Mouse (Mus musculus) CH12.LX (cell line): Measurements from ENCODE around the gene Cep104.

Experiments
- CTCF ChIP-seq, 2 experiments: IDR thresholded peaks in 1 of 2; conservative IDR thresholded peaks in 1 of 2; 2 replicates each; pipeline ENCODE4 v1.5.1; 2011 to 2012; ENCODE audit warnings: low read depth in 2 of 2, low read length in 2 of 2, improper control_type of control experiment in 1 of 2, inconsistent platforms in 1 of 2, mild to moderate bottlenecking in 1 of 2, moderate library complexity in 1 of 2
- EP300 ChIP-seq: IDR thresholded peaks from 2 replicates; pipeline ENCODE4 v1.6.1; 2011; ENCODE audit warnings: low read length, improper control_type of control experiment
- MAX ChIP-seq: IDR thresholded peaks from 2 replicates; pipeline ENCODE4 v1.6.1; 2011; ENCODE audit warnings: low read length, improper control_type of control experiment
- MYC ChIP-seq: IDR thresholded peaks from 2 replicates; pipeline ENCODE4 v1.6.1; 2011; ENCODE audit warnings: low read depth, mild to moderate bottlenecking, improper control_type of control experiment, low read length
- ZNF384 ChIP-seq: IDR thresholded peaks from 2 replicates; pipeline ENCODE4 v1.6.1; 2012; ENCODE audit warnings: low read depth, low read length, improper control_type of control experiment, inconsistent platforms

- TF ChIP-seq MYC (no peak), MAX (no peak), EP300 (no peak), CTCF (conservative IDR thresholded peaks at IDR 0.05 in 1 of 2, IDR thresholded peaks at IDR 0.05 in 1 of 2; ENCODE audit: low read depth in 2 of 2, low read length in 2 of 2) (no peak), ZNF384 (no peak)
Observed at GRCm38 (mm10) chr4:154012132-154012882, 37.3 kb downstream of the Cep104 start.
